Mouse (Mus musculus) heart, adult 11 months (tissue): ENCODE measurements at regions not wholly inside any gene's neighbourhood (a gene's known extent, or its start where the extent isn't known, plus 50 kb on each side); places are given as distances from the start of the nearest gene placed in this dataset.

ENCODE experiments used
- DNase-seq: peaks from one replicate; pipeline ENCODE4 v3.0.0; 2022

- DNase-seq = peak; percentile 11
Observed at GRCm38 (mm10) chr2:59556870-59557269, 55.0 kb upstream of the Tanc1 start.

GRCm38 (mm10) chr2:59560488-59560887 lies 51.4 kb upstream of the Tanc1 start:
- no peak for DNase-seq
